Comparison of ENCODE assay signal across 21 mouse cellular contexts in the genomic region with DNA sequence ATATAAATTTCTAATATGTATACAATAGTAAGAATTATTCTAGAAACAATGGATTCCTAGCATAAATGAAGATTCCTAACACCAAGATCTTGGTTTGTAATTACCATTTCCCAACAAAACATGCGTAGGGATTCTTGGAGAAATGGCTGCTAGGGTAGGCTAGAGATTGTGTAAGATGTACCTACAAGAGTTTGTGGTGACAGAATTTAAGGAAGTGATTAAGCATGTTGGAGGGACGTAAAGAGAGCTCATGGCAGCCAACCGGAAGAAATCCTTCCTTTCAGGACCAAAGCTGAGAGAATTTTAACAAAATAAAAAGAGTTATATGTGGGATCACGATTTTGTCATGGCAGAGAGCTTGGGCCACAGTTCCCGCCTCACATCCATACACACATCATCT.
DNase-seq lines count a peak whose midpoint lies in the region; ATAC-seq and TF ChIP-seq lines count a peak whose summit lies in the region.
"Had no signal": no experiment of that assay in that cellular context is flagged by ENCODE, and none has a peak within 500 bp of the region (broad histone marks: within the 10 kb centered on the region; RNA-seq: fewer than 3 reads in every experiment).

No protein-coding gene starts in this region.

- 0 out of 2 replicates have a peak, but pooled peaks have one; percentile 22 for ATAC-seq in common myeloid progenitor, adult 5-6 weeks (replicated peaks; ENCODE audit: low read depth, poor library complexity, severe bottlenecking)
- ATAC-seq in granulocyte monocyte progenitor cell, adult 5-6 weeks (replicated peaks; ENCODE audit: poor library complexity, severe bottlenecking), result peak; percentile 55; the same call in 1 of the 2 replicates
- ATAC-seq in megakaryocyte progenitor cell, adult 5-6 weeks (replicated peaks; ENCODE audit: poor library complexity), result peak; percentile 68
- no peak for ATAC-seq in forebrain, embryonic 14.5 days
- ATAC-seq: activated CD4-positive, CD25-positive, alpha-beta regulatory T cell, adult 4 months; CD4-positive, CD25-positive, alpha-beta regulatory T cell, adult 4 months; Patski had no signal

- TF ChIP-seq CTCF in lung, adult 2 months (IDR thresholded peaks at IDR 0.05; ENCODE audit: insufficient read depth, low read length), result no peak

- TF ChIP-seq POLR2A in lung, adult 2 months (IDR thresholded peaks at IDR 0.05; ENCODE audit: borderline replicate concordance, extremely low read depth, low read depth, low read length), result no peak

- no peaks in the 10 kb centered on the region for H3K36me3 ChIP-seq in forebrain, embryonic 14.5 days (ENCODE audit: control insufficient read depth, insufficient read depth, low read length)
- no peaks in the 10 kb centered on the region for H3K36me3 ChIP-seq in embryonic facial prominence, embryonic 10.5 days (replicated peaks)
- H3K36me3 ChIP-seq: G1E had no signal

- H3K27me3 ChIP-seq in forebrain, embryonic 14.5 days (replicated peaks; ENCODE audit: control insufficient read depth, insufficient read depth, low read length), result no peaks in the 10 kb centered on the region
- H3K27me3 ChIP-seq in embryonic facial prominence, embryonic 10.5 days (replicated peaks; ENCODE audit: low read depth, poor library complexity, severe bottlenecking), result no peaks in the 10 kb centered on the region
- H3K27me3 ChIP-seq: CH12.LX had no signal

- no peak overlapping the region for H3K4me2 ChIP-seq in forebrain, embryonic 14.5 days (ENCODE audit: low read length)

- WGBS in forebrain, embryonic 14.5 days, result 73% methylated on average over 5 of the region's 5 CpGs
- WGBS in lung, adult 2 months, result 82% methylated on average over 5 of the region's 5 CpGs
- 88% methylated on average over 5 of the region's 5 CpGs for WGBS in embryonic facial prominence, embryonic 10.5 days

- no peaks in the 10 kb centered on the region for H3K9me3 ChIP-seq in forebrain, embryonic 14.5 days (replicated peaks; ENCODE audit: control insufficient read depth, low read length)
- H3K9me3 ChIP-seq in embryonic facial prominence, embryonic 10.5 days, result no peaks in the 10 kb centered on the region
- H3K9me3 ChIP-seq: G1E had no signal

- no peaks in the 10 kb centered on the region for H3K4me1 ChIP-seq in forebrain, embryonic 14.5 days (ENCODE audit: control insufficient read depth, insufficient read depth, low read length)
- no peaks in the 10 kb centered on the region for H3K4me1 ChIP-seq in lung, adult 2 months (ENCODE audit: control insufficient read depth, insufficient read depth, low read length)
- H3K4me1 ChIP-seq in embryonic facial prominence, embryonic 10.5 days, result peaks cover 7% of the 10 kb centered on the region

- no peak for DNase-seq in forebrain, embryonic 14.5 days (ENCODE audit: low spot score)
- no peak for DNase-seq in lung, adult 2 months
- DNase-seq in embryonic facial prominence, embryonic 10.5 days (ENCODE audit: low spot score), result no peak
- DNase-seq: adrenal gland, adult 2 months; adrenal gland, adult 8-10 months; adrenal gland, postnatal 10 days; adrenal gland, postnatal 14 days; adrenal gland, postnatal 25 days; adrenal gland, postnatal 36 days; B cell, adult 2 months; cerebellum, adult 11 months; cerebellum, adult 11-12 months; cerebellum, adult 18-20 months had no signal

- H3K9ac ChIP-seq in forebrain, embryonic 14.5 days (ENCODE audit: low read length), result no peak overlapping the region

- no peak overlapping the region for H3K4me3 ChIP-seq in forebrain, embryonic 14.5 days (ENCODE audit: low read depth, low read length)
- H3K4me3 ChIP-seq in lung, adult 2 months (replicated peaks; ENCODE audit: extremely low read depth, low read depth, low read length), result no peak overlapping the region
- H3K4me3 ChIP-seq in embryonic facial prominence, embryonic 10.5 days, result no peak overlapping the region

- no peak overlapping the region for H3K27ac ChIP-seq in forebrain, embryonic 14.5 days (ENCODE audit: low read depth, low read length)
- H3K27ac ChIP-seq in embryonic facial prominence, embryonic 10.5 days (replicated peaks), result no peak overlapping the region
